Mouse (Mus musculus) liver, postnatal 0 days (tissue): Measurements from ENCODE around the gene Ston1.

Source experiments
- CTCF ChIP-seq: sonication (generic); IDR thresholded peaks from 2 replicates; pipeline ENCODE4 v1.5.1; 2016; ENCODE audit warnings: antibody characterized with exemption, low read depth
- EP300 ChIP-seq: IDR thresholded peaks from 2 replicates; pipeline ENCODE4 v1.6.1; 2016; ENCODE audit warnings: antibody characterized with exemption, low read depth, mild to moderate bottlenecking

DNA sequence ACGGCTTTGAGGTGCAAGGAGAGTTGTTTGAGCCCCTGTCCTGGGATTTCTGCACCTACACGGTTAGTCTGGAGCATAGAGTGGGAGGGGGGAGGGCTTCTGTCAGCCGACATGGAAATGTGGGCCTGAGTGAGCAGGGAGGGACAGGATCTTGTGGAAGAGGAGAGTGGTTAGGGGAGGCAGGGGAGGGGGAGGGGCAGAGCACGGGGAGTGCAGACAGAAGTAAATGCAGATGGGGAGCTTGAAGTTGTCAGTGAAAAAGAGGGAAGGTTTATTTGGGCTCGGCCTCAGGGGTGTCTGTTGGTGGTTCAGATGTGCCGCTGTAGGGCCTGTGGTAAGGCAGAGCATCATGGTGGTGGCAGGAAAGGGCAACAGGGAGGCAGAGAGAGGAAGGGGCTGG lies 44.9 kb upstream of the Ston1 start:
- TF ChIP-seq CTCF (no peak), EP300 (no peak)
